Mouse (Mus musculus) small intestine, adult 2 months (tissue): ENCODE data around the gene Ercc1. TPM values are rescaled to one million over a fixed set of nuclear protein-coding genes. Genes with fewer than 3 reads are reported as not detected.

ENCODE experiments used
- H3K27ac ChIP-seq: fragments of 200-500 bp; 2 replicates; pipeline ENCODE4 v1.5.1; 2012; ENCODE audit warnings: low read depth, low read length, control low read depth, inconsistent platforms; ENCODE audit not compliant: insufficient read depth
- H3K27me3 ChIP-seq: fragments of 200-500 bp; 2 replicates; pipeline ENCODE4 v1.6.1; 2012; ENCODE audit warnings: mild to moderate bottlenecking, moderate library complexity, low read length, inconsistent platforms; ENCODE audit not compliant: control insufficient read depth, insufficient read depth
- H3K36me3 ChIP-seq: fragments of 200-500 bp; 2 replicates; pipeline ENCODE4 v1.6.1; 2012; ENCODE audit warnings: mild to moderate bottlenecking, low read length, control low read depth, inconsistent platforms; ENCODE audit not compliant: control insufficient read depth, insufficient read depth
- H3K4me1 ChIP-seq: fragments of 200-500 bp; 2 replicates; pipeline ENCODE4 v1.6.1; 2012; ENCODE audit warnings: low read length, inconsistent platforms, mixed read lengths; ENCODE audit not compliant: control insufficient read depth, insufficient read depth, insufficient read length
- H3K4me3 ChIP-seq: fragments of 200-500 bp; 2 replicates; pipeline ENCODE4 v1.5.1; 2012; ENCODE audit warnings: low read depth, mild to moderate bottlenecking, control low read depth, inconsistent platforms, low read length, moderate library complexity
- CTCF ChIP-seq: fragments of 200-500 bp; IDR thresholded peaks from 2 replicates; pipeline ENCODE4 v1.5.1; 2012; ENCODE audit warnings: low read depth, mild to moderate bottlenecking, control low read depth, inconsistent platforms, low read length, moderate library complexity, mixed read lengths; ENCODE audit not compliant: insufficient replicate concordance, insufficient read length; ENCODE audit errors: extremely low read depth
- POLR2A ChIP-seq: fragments of 200-500 bp; IDR thresholded peaks from 2 replicates; pipeline ENCODE4 v1.6.1; 2012; ENCODE audit warnings: low read depth, mild to moderate bottlenecking, control low read depth, inconsistent platforms, low read length, moderate library complexity
- WGBS: fragments of 180-500 bp; shearing (Covaris S2); methylation state at CpG from one replicate; pipeline ENCODE4 v1.1.7; 2018; 5-methylcytosine and 5-hydroxymethylcytosine counted together
- polyA plus RNA-seq: library from polyadenylated mRNA; depleted of rRNA; stranded (reverse); fragments of >200 nt; gene quantifications from 2 replicates; pipeline ENCODE4 v1.2.3, GENCODE M21; 2012

The Ercc1 gene
- polyA plus RNA-seq, 1 experiment: 17.5 TPM

GRCm38 (mm10) chr7:19369823-19370425, 25.3 kb downstream of the Ercc1 start:
- no peaks in the 10 kb centered on the region for H3K36me3 ChIP-seq
- TF ChIP-seq POLR2A (no peak), CTCF (peak; percentile 56)
- peaks cover 6% of the 10 kb centered on the region; the same call in 1 of the 2 replicates for H3K4me1 ChIP-seq
- peak overlapping the region; percentile 38 for H3K4me3 ChIP-seq
- no peak overlapping the region for H3K27ac ChIP-seq
- H3K27me3 ChIP-seq: no peaks in the 10 kb centered on the region
- WGBS: 21% methylated on average over 46 of the region's 46 CpGs

- WGBS: 97% methylated on average over 2 of the region's 2 CpGs
- Histone ChIP-seq H3K36me3 (no peaks in the 10 kb centered on the region), H3K4me3 (no peak overlapping the region), H3K27me3 (no peaks in the 10 kb centered on the region), H3K4me1 (peaks cover 3% of the 10 kb centered on the region; the same call in 1 of the 2 replicates), H3K27ac (no peak overlapping the region)
- TF ChIP-seq CTCF (no peak), POLR2A (no peak)
Observed at GRCm38 (mm10) chr7:19373367-19373766, 28.8 kb downstream of the Ercc1 start.

DNA sequence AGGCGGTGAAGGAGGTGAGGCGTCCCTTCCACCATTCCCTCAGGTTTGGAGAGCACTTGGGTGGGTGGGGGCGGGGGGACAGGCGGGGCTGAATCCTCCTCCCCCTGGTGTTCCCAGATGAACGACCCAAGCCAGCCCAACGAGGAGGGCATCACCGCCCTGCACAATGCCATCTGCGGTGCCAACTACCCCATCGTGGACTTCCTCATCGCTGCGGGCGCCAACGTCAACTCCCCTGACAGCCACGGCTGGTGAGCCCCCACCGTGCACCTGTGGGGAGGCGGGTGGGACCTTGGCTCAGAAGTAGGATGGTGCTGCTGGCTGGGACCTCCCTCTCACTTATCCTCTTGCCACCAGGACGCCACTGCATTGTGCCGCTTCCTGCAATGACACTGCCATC, 30.8 kb downstream of the Ercc1 start:
- TF ChIP-seq POLR2A (no peak), CTCF (no peak)
- Histone ChIP-seq H3K27me3 (no peaks in the 10 kb centered on the region), H3K27ac (no peak overlapping the region), H3K4me3 (no peak overlapping the region), H3K36me3 (no peaks in the 10 kb centered on the region), H3K4me1 (no peaks in the 10 kb centered on the region)
- 86% methylated on average over 18 of the region's 18 CpGs for WGBS

GRCm38 (mm10) chr7:19376019-19376418, 31.4 kb downstream of the Ercc1 start:
- 81% methylated on average over 4 of the region's 4 CpGs for WGBS
- TF ChIP-seq POLR2A: no peak
- TF ChIP-seq CTCF: no peak
- H3K36me3 ChIP-seq: no peaks in the 10 kb centered on the region
- H3K27ac ChIP-seq: no peak overlapping the region
- no peaks in the 10 kb centered on the region for H3K4me1 ChIP-seq
- H3K4me3 ChIP-seq: no peak overlapping the region
- no peaks in the 10 kb centered on the region for H3K27me3 ChIP-seq

GRCm38 (mm10) chr7:19378049-19378448, 33.5 kb downstream of the Ercc1 start:
- no peaks in the 10 kb centered on the region for H3K4me1 ChIP-seq
- WGBS: 84% methylated on average over 8 of the region's 8 CpGs
- TF ChIP-seq CTCF (no peak), POLR2A (no peak)
- no peaks in the 10 kb centered on the region for H3K27me3 ChIP-seq
- no peaks in the 10 kb centered on the region for H3K36me3 ChIP-seq
- no peak overlapping the region for H3K27ac ChIP-seq
- H3K4me3 ChIP-seq: no peak overlapping the region

GRCm38 (mm10) chr7:19381377-19382165, 37.0 kb downstream of the Ercc1 start, which contains the start of gene Ercc2:
Gene Ercc2 (plus strand): TSS chr7:19382010.
- 5% methylated on average over 48 of the region's 48 CpGs for WGBS
- Histone ChIP-seq H3K4me1 (no peaks in the 10 kb centered on the region), H3K4me3 (peak within 1 kb of the TSS; percentile 90), H3K27ac (no peak within 1 kb of the TSS), H3K27me3 (no peaks in the 10 kb centered on the region), H3K36me3 (peaks cover 15% of the 10 kb centered on the region)
- TF ChIP-seq POLR2A: peak; percentile 19; the same call in 1 of the 2 replicates
- TF ChIP-seq CTCF: no peak

DNA sequence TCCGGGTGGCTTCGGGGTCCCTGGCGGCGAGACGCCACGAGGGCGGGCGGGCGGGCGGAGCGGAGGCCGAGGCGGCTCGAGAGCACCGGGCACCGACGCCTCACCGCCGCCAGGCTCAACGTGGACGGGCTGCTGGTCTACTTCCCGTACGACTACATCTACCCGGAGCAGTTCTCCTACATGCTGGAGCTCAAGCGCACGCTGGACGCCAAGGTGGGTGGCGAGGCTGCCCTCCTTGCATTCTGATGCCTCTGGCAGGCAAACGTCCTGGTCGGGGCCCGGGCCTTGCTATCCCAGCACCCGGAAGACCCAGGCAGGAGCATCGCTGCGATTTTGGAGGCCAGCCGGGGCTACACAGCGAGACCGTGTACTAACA, 37.6 kb downstream of the Ercc1 start:
- Histone ChIP-seq H3K36me3 (peaks cover 21% of the 10 kb centered on the region), H3K27ac (no peak overlapping the region), H3K27me3 (no peaks in the 10 kb centered on the region), H3K4me1 (no peaks in the 10 kb centered on the region), H3K4me3 (peak overlapping the region; percentile 90)
- under 1% methylated on average over 37 of the region's 37 CpGs for WGBS
- TF ChIP-seq POLR2A (no peak), CTCF (no peak)

- WGBS: 91% methylated on average over 9 of the region's 9 CpGs
- H3K27me3 ChIP-seq: no peaks in the 10 kb centered on the region
- no peaks in the 10 kb centered on the region for H3K4me1 ChIP-seq
- TF ChIP-seq POLR2A (no peak), CTCF (no peak)
- H3K4me3 ChIP-seq: no peak overlapping the region
- peaks cover 32% of the 10 kb centered on the region for H3K36me3 ChIP-seq
- H3K27ac ChIP-seq: no peak overlapping the region
Observed at GRCm38 (mm10) chr7:19383708-19384107, 39.1 kb downstream of the Ercc1 start.
